Mouse (Mus musculus) hindbrain, postnatal 0 days (tissue): ENCODE data around the gene Myo16. TPM values are rescaled to one million over a fixed set of nuclear protein-coding genes. Genes with fewer than 3 reads are reported as not detected.

Source experiments
- ATAC-seq: fragments of 200-750 bp; cut with Nextera tagmentation; 2 replicates; pipeline ENCODE4 v1.8.0; 2017; ENCODE audit warnings: mild to moderate bottlenecking, moderate TSS enrichment, moderate library complexity
- DNase-seq: peaks from one replicate; pipeline ENCODE4 v3.0.0-alpha.2; 2015; ENCODE audit warnings: low spot score
- H3K27ac ChIP-seq: fragments of 300-500 bp; sonication (generic); 2 replicates; pipeline ENCODE4 v1.5.1; 2014; ENCODE audit warnings: mild to moderate bottlenecking
- H3K27me3 ChIP-seq: fragments of 300-500 bp; sonication (generic); 2 replicates; pipeline ENCODE4 v1.6.1; 2014; ENCODE audit warnings: low read length, mixed read lengths; ENCODE audit not compliant: insufficient read depth
- H3K36me3 ChIP-seq: fragments of 300-500 bp; sonication (generic); 2 replicates; pipeline ENCODE4 v1.6.1; 2014; ENCODE audit warnings: low read length, mixed read lengths; ENCODE audit not compliant: insufficient read depth
- H3K4me1 ChIP-seq: fragments of 300-500 bp; sonication (generic); 2 replicates; pipeline ENCODE4 v1.6.1; 2014; ENCODE audit warnings: antibody characterized with exemption, low read length, mixed read lengths; ENCODE audit not compliant: insufficient read depth
- H3K4me2 ChIP-seq: fragments of 300-500 bp; sonication (generic); 2 replicates; pipeline ENCODE4 v1.6.1; 2014; ENCODE audit warnings: low read depth, mild to moderate bottlenecking, low read length, moderate library complexity, mixed read lengths
- H3K4me3 ChIP-seq: fragments of 300-500 bp; sonication (generic); 2 replicates; pipeline ENCODE4 v1.5.1; 2014; ENCODE audit warnings: low read length
- H3K9ac ChIP-seq: fragments of 300-500 bp; sonication (generic); replicated peaks from 2 replicates; pipeline ENCODE4 v1.6.1; 2014; ENCODE audit warnings: mild to moderate bottlenecking, low read length, moderate library complexity, mixed read lengths
- H3K9me3 ChIP-seq: fragments of 300-500 bp; sonication (generic); 2 replicates; pipeline ENCODE4 v1.6.1; 2016; ENCODE audit warnings: low read length, mixed read lengths
- CTCF ChIP-seq: IDR thresholded peaks from 2 replicates; pipeline ENCODE4 v1.5.1; 2016; ENCODE audit warnings: antibody characterized with exemption, control low read depth, low read depth
- WGBS: fragments of 180-500 bp; shearing (Covaris S2); extraction: QIAGEN DNeasy Blood & Tissue Kit; methylation state at CpG from one replicate; pipeline ENCODE4 v1.1.7; 2014; 5-methylcytosine and 5-hydroxymethylcytosine counted together
- polyA plus RNA-seq: library from polyadenylated mRNA; unstranded; fragments of >200 nt; fragmentation: Nextera tagmentation; extraction: Ambion mirVana; gene quantifications from 2 replicates; pipeline ENCODE4 v1.2.1, GENCODE M21; 2015
- total RNA-seq: library from RNA; depleted of rRNA; stranded (reverse); fragments of >200 nt; gene quantifications from 2 replicates; pipeline ENCODE4 v1.2.3, GENCODE M21; 2014

The Myo16 gene
- total and polyA plus RNA-seq, 2 experiments from 2014 or later, result 8.7 to 71.2 TPM

DNA sequence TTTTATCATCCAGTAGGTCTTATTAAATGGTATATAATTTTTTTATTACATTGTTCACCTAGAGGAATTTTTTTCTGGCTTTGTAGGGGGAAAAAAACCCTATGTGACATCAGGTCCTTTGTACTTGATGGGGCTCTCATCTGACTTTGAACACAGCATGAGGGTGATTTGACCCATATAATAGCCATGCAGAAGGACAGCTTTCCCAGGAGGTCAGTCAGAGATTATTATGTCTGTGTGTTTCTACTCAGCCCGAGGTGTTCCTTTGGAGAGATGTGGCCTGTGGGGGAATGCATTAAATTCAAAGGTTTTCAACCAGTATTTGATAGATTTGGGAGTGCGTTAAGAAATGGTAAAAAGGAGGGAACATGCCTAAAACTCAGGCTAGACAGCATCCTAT, 71.3 kb downstream of the Myo16 start:
- no peaks in the 10 kb centered on the region for H3K27me3 ChIP-seq
- no peak for ATAC-seq
- no peak for DNase-seq
- H3K9me3 ChIP-seq, result no peaks in the 10 kb centered on the region
- H3K4me1 ChIP-seq, result peaks cover 17% of the 10 kb centered on the region
- 57% methylated on average over 2 of the region's 2 CpGs for WGBS
- H3K36me3 ChIP-seq, result no peaks in the 10 kb centered on the region
- no peak overlapping the region for H3K4me3 ChIP-seq
- TF ChIP-seq CTCF, result no peak
- H3K9ac ChIP-seq, result no peak overlapping the region
- no peak overlapping the region for H3K27ac ChIP-seq
- H3K4me2 ChIP-seq, result no peak overlapping the region

DNA sequence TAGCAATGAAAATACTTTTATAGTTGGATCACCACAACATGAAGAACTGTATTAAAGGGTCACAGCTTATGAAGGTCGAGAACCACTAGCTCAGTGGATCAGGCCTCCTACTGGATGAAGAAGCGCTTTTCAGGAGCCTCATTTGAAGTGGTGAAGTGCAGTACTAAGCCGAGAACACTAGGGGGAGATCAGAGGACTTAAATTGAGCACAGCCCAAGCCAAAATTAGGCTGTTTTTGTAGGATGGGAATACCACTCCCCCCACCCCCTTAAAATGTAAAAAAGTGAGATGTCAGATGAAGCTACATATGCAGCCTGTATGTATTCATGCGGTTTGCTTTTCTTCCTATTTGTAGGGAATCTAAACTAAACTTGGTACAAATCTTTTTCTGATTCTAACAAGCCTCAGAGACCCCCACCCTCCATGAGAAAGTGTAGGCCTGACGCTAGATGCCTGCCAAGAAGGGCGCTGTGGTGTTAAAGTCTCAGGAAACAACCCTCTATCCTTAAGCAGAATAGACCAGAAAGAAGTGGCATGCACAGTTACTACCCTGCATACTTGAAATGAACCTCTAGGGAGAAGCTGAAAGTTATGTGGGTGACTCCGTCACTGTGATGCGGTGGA, 77.1 kb downstream of the Myo16 start:
- ATAC-seq, result peak; percentile 76
- Histone ChIP-seq H3K27me3 (no peaks in the 10 kb centered on the region), H3K4me2 (no peak overlapping the region), H3K27ac (no peak overlapping the region), H3K36me3 (no peaks in the 10 kb centered on the region), H3K4me1 (0 out of 2 replicates have a peak, but pooled peaks cover 5% of the 10 kb centered on the region), H3K9ac (no peak overlapping the region), H3K4me3 (no peak overlapping the region), H3K9me3 (no peaks in the 10 kb centered on the region)
- peak; percentile 89 for TF ChIP-seq CTCF
- peak; percentile 87 for DNase-seq
- WGBS, result 60% methylated on average over 8 of the region's 8 CpGs

DNA sequence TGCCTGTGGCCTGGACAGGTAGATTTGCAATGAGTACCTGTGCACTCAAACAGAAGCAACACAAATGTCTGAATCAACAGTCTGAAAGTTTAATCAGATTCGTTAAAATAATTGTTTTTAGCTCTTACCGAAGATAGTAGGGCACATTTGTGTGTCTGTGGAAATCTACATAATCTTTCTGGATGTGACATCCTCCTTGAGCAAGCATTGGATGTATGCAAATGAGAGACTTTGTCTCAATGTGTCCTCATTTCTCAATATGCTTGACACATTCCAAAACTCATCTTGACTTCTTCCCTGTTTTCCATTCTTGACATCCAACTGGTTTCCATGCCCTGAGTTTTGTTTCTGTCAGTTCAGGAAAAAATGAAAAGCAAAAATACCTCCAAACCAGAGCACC, 80.8 kb downstream of the Myo16 start:
- ATAC-seq (no peak), DNase-seq (no peak)
- no peak overlapping the region for H3K27ac ChIP-seq
- no peak overlapping the region for H3K4me3 ChIP-seq
- whole genome bisulfite sequencing, result 78% methylated on average over 2 of the region's 2 CpGs
- TF ChIP-seq CTCF, result no peak
- H3K9ac ChIP-seq, result no peak overlapping the region
- no peaks in the 10 kb centered on the region for H3K9me3 ChIP-seq
- H3K4me1 ChIP-seq, result 0 out of 2 replicates have a peak, but pooled peaks cover 5% of the 10 kb centered on the region
- no peaks in the 10 kb centered on the region for H3K27me3 ChIP-seq
- H3K36me3 ChIP-seq, result no peaks in the 10 kb centered on the region
- H3K4me2 ChIP-seq, result no peak overlapping the region

DNA sequence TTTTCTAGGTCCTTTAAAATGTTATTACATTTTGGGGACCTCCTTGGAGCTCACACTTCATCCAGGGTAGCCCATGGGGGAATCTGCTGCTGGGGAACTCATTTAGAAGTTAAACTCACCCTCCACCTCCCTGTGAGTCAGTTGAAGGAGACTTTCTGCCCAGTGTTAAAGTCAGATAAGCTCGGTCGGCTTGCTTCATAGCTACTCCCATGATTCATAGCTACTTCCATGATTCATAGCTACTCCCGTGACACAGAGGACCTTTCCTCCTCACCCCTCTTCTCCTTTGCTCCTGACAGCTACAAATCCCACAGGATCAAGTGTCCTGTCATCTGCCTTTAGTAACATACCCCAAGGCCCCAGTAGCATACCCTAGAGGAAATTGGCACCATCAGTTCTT, 89.6 kb downstream of the Myo16 start:
- no peak overlapping the region for H3K4me3 ChIP-seq
- H3K4me2 ChIP-seq, result no peak overlapping the region
- H3K9ac ChIP-seq, result no peak overlapping the region
- TF ChIP-seq CTCF, result no peak
- no peak for DNase-seq
- 81% methylated on average over 3 of the region's 3 CpGs for WGBS
- no peaks in the 10 kb centered on the region for H3K4me1 ChIP-seq
- H3K27ac ChIP-seq, result no peak overlapping the region
- H3K36me3 ChIP-seq, result no peaks in the 10 kb centered on the region
- no peak for ATAC-seq
- no peaks in the 10 kb centered on the region for H3K27me3 ChIP-seq
- no peaks in the 10 kb centered on the region for H3K9me3 ChIP-seq

DNA sequence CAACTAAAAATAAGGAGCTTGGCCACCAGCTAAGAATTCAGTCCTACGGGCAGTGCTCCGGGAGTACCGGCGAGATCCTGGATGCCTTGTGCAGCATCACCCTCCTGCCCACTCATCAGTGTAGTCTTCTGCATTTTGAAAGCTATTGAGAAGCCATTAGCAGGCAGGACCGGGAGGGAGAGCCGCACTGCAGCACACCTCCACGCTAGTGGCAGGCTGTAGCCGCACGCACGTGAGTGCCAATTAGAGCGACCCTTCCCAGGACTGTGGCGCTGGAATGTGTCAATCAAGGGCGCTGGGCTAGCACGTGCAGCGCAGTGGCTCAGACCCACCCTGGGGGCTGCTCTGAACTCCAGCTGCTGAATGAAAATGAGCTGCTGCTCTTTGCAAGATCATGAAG, 95.4 kb downstream of the Myo16 start:
- H3K4me3 ChIP-seq, result peak overlapping the region; percentile 32
- WGBS, result 3% methylated on average over 15 of the region's 15 CpGs
- DNase-seq, result peak; percentile 65
- H3K4me2 ChIP-seq, result peak overlapping the region; percentile 60
- H3K27me3 ChIP-seq, result no peaks in the 10 kb centered on the region
- H3K9me3 ChIP-seq, result no peaks in the 10 kb centered on the region
- H3K27ac ChIP-seq, result 0 out of 2 replicates have a peak overlapping the region, but pooled peaks have one; percentile 4
- H3K4me1 ChIP-seq, result no peaks in the 10 kb centered on the region
- H3K9ac ChIP-seq, result peak overlapping the region; percentile 41
- H3K36me3 ChIP-seq, result no peaks in the 10 kb centered on the region
- TF ChIP-seq CTCF, result no peak
- peak; percentile 87 for ATAC-seq

DNA sequence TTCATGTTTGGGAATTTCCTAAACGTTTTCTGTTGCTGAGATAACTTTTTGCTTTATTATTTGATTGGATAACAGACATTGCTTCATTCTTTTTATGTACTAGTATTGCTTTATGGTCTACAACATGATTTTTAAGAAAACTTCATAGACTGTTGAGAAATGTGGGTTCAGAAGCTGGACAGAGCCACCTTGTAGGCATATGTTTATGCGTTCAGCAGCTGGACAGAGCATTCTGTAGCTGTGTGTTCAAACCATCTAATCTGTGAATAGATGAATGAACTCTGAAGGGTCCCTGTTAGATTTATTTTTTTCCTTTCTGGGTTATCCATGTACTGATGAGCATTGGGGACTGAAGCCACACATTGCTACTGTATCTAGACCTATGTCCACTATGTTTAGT, 102.0 kb downstream of the Myo16 start:
- 80% methylated on average over 2 of the region's 2 CpGs for WGBS
- DNase-seq (no peak), ATAC-seq (no peak)
- Histone ChIP-seq H3K4me3 (no peak overlapping the region), H3K9me3 (no peaks in the 10 kb centered on the region), H3K27me3 (no peaks in the 10 kb centered on the region), H3K9ac (no peak overlapping the region), H3K4me1 (no peaks in the 10 kb centered on the region), H3K27ac (no peak overlapping the region), H3K36me3 (no peaks in the 10 kb centered on the region), H3K4me2 (no peak overlapping the region)
- no peak for TF ChIP-seq CTCF

DNA sequence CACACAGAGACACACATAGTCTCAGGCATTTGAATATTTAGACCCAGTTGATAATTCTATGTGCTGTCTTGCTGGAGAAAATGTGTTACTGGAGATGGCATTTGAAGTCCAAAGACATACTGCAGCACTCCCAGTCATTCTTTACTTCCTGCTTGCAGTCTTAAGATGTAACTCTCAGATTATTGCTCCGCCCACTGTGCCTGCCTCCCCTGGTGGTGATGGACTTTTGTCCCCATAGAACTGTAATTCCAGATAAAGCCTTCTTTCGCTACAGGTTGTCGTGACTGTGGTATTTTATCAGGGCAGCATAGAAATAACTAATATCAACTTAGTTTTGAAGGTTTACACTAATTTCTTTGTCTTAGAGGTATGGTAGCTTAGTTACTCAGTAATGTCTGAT, 102.9 kb downstream of the Myo16 start:
- H3K4me1 ChIP-seq, result no peaks in the 10 kb centered on the region
- no peak for ATAC-seq
- H3K4me2 ChIP-seq, result no peak overlapping the region
- H3K9me3 ChIP-seq, result no peaks in the 10 kb centered on the region
- no peak for DNase-seq
- no peaks in the 10 kb centered on the region for H3K27me3 ChIP-seq
- no peaks in the 10 kb centered on the region for H3K36me3 ChIP-seq
- H3K4me3 ChIP-seq, result no peak overlapping the region
- no peak overlapping the region for H3K27ac ChIP-seq
- 88% methylated on average over 3 of the region's 3 CpGs for WGBS
- no peak for TF ChIP-seq CTCF
- H3K9ac ChIP-seq, result no peak overlapping the region
